12 mouse cellular contexts compared by ENCODE assay signal in genomic region chr19:29254671-29255070, GRCm38 (mm10). TPM values are rescaled to one million over a fixed set of nuclear protein-coding genes. Genes with fewer than 3 reads are reported as not detected.
DNase-seq lines count a peak whose midpoint lies in the region; ATAC-seq and TF ChIP-seq lines count a peak whose summit lies in the region.
"Had no signal": no experiment of that assay in that cellular context is flagged by ENCODE, and none has a peak within 500 bp of the region (broad histone marks: within the 10 kb centered on the region; RNA-seq: fewer than 3 reads in every experiment).

No protein-coding gene starts in this region.

- intact Hi-C loops in heart, postnatal 14 days (cut with DNase I), result loop anchor here (1.0 to 5.0 kb wide), 6 partner anchors 103 to 477 kb away; partner anchors contain the start of gene Cdc37l1

- H3K4me3 ChIP-seq in heart, postnatal 0 days (ENCODE audit: low read depth, low read length), result no peak overlapping the region
- 0 out of 2 replicates have a peak overlapping the region, but pooled peaks have one; percentile 3 for H3K4me3 ChIP-seq in embryonic facial prominence, embryonic 10.5 days
- peak overlapping the region; percentile 96 for H3K4me3 ChIP-seq in hindbrain, embryonic 13.5 days
- H3K4me3 ChIP-seq in midbrain, embryonic 14.5 days (replicated peaks; ENCODE audit: low read depth, low read length), result 0 out of 2 replicates have a peak overlapping the region, but pooled peaks have one; percentile 7
- H3K4me3 ChIP-seq: limb, embryonic 12.5 days had no signal

- H3K27me3 ChIP-seq in heart, postnatal 0 days (ENCODE audit: control insufficient read depth, insufficient read depth, low read length), result no peaks in the 10 kb centered on the region
- peaks cover 6% of the 10 kb centered on the region; the same call in 1 of the 2 replicates for H3K27me3 ChIP-seq in embryonic facial prominence, embryonic 10.5 days (replicated peaks; ENCODE audit: low read depth, poor library complexity, severe bottlenecking)
- no peaks in the 10 kb centered on the region for H3K27me3 ChIP-seq in hindbrain, embryonic 13.5 days
- H3K27me3 ChIP-seq in midbrain, embryonic 14.5 days (ENCODE audit: control insufficient read depth, insufficient read depth, low read length), result no peaks in the 10 kb centered on the region
- H3K27me3 ChIP-seq: kidney, embryonic 15.5 days; limb, embryonic 12.5 days had no signal

- H3K36me3 ChIP-seq in heart, postnatal 0 days (replicated peaks; ENCODE audit: control insufficient read depth, insufficient read depth, low read length), result no peaks in the 10 kb centered on the region
- no peaks in the 10 kb centered on the region for H3K36me3 ChIP-seq in embryonic facial prominence, embryonic 10.5 days (replicated peaks)
- no peaks in the 10 kb centered on the region for H3K36me3 ChIP-seq in hindbrain, embryonic 13.5 days
- no peaks in the 10 kb centered on the region for H3K36me3 ChIP-seq in midbrain, embryonic 14.5 days (ENCODE audit: control insufficient read depth, insufficient read depth, low read length)
- H3K36me3 ChIP-seq: kidney, embryonic 15.5 days had no signal

- peak overlapping the region; percentile 6; the same call in 1 of the 2 replicates for H3K27ac ChIP-seq in heart, postnatal 0 days (ENCODE audit: low read depth)
- no peak overlapping the region for H3K27ac ChIP-seq in embryonic facial prominence, embryonic 10.5 days (replicated peaks)
- peak overlapping the region; percentile 44; the same call in 1 of the 2 replicates for H3K27ac ChIP-seq in hindbrain, embryonic 13.5 days
- H3K27ac ChIP-seq in midbrain, embryonic 14.5 days (replicated peaks; ENCODE audit: low read depth, low read length), result no peak overlapping the region
- H3K27ac ChIP-seq: kidney, embryonic 15.5 days; limb, embryonic 12.5 days had no signal

- peaks cover 22% of the 10 kb centered on the region for H3K4me1 ChIP-seq in heart, postnatal 0 days (ENCODE audit: control insufficient read depth, insufficient read depth)
- H3K4me1 ChIP-seq in embryonic facial prominence, embryonic 10.5 days, result peaks cover 41% of the 10 kb centered on the region
- H3K4me1 ChIP-seq in hindbrain, embryonic 13.5 days (replicated peaks), result peaks cover 42% of the 10 kb centered on the region
- peaks cover 35% of the 10 kb centered on the region for H3K4me1 ChIP-seq in midbrain, embryonic 14.5 days (ENCODE audit: control insufficient read depth, insufficient read depth, low read length)

- no peak for TF ChIP-seq EP300 in heart, postnatal 0 days (IDR thresholded peaks at IDR 0.05; ENCODE audit: low read depth)

- no peak for TF ChIP-seq CTCF in heart, postnatal 0 days (IDR thresholded peaks at IDR 0.05; ENCODE audit: low read depth)

- WGBS in heart, postnatal 0 days, result 60% methylated on average over 4 of the region's 4 CpGs
- WGBS in embryonic facial prominence, embryonic 10.5 days, result 42% methylated on average over 4 of the region's 4 CpGs
- 14% methylated on average over 4 of the region's 4 CpGs for WGBS in hindbrain, embryonic 13.5 days
- 0% methylated on average over 4 of the region's 4 CpGs for WGBS in midbrain, embryonic 14.5 days

- ATAC-seq in heart, postnatal 0 days (ENCODE audit: insufficient read depth, low read depth), result no peak
- no peak for ATAC-seq in hindbrain, embryonic 13.5 days (ENCODE audit: low FRiP score)
- ATAC-seq in midbrain, embryonic 14.5 days (ENCODE audit: low FRiP score, low TSS enrichment), result no peak

- no peak overlapping the region for H3K9ac ChIP-seq in heart, postnatal 0 days (replicated peaks; ENCODE audit: low read depth, low read length)
- peak overlapping the region; percentile 53 for H3K9ac ChIP-seq in hindbrain, embryonic 13.5 days
- H3K9ac ChIP-seq in midbrain, embryonic 14.5 days (replicated peaks; ENCODE audit: low read length), result no peak overlapping the region
- H3K9ac ChIP-seq: kidney, embryonic 15.5 days; limb, embryonic 12.5 days had no signal

- DNase-seq in heart, postnatal 0 days (ENCODE audit: low spot score), result no peak
- DNase-seq in heart, postnatal 14 days, result no peak
- DNase-seq in embryonic facial prominence, embryonic 10.5 days (ENCODE audit: low spot score), result no peak
- peak; percentile 72 for DNase-seq in midbrain, embryonic 14.5 days
- DNase-seq in kidney, postnatal 25 days, result no peak
- DNase-seq in spleen, postnatal 14 days (ENCODE audit: low spot score in 2 of 2), result no peak
- DNase-seq in adrenal gland, adult 2 months, result no peak
- DNase-seq: cerebellum, postnatal 36 days; thymus, adult 18-20 months had no signal

- H3K9me3 ChIP-seq in heart, postnatal 0 days (replicated peaks; ENCODE audit: control insufficient read depth, low read length), result no peaks in the 10 kb centered on the region
- H3K9me3 ChIP-seq in embryonic facial prominence, embryonic 10.5 days, result no peaks in the 10 kb centered on the region
- H3K9me3 ChIP-seq in hindbrain, embryonic 13.5 days, result no peaks in the 10 kb centered on the region
- H3K9me3 ChIP-seq in midbrain, embryonic 14.5 days (ENCODE audit: control insufficient read depth, low read length), result no peaks in the 10 kb centered on the region
- H3K9me3 ChIP-seq: kidney, embryonic 15.5 days; limb, embryonic 12.5 days had no signal

- H3K4me2 ChIP-seq in heart, postnatal 0 days (ENCODE audit: low read depth, low read length), result no peak overlapping the region
- peak overlapping the region; percentile 84 for H3K4me2 ChIP-seq in hindbrain, embryonic 13.5 days
- H3K4me2 ChIP-seq in midbrain, embryonic 14.5 days (ENCODE audit: low read length), result peak overlapping the region; percentile 71

RNA-seq across cellular contexts. Expression of gene Jak2, which starts 3.0 kb away (rescaled TPM):
- 11.5 and 11.6 TPM in 2 replicates for total RNA-seq in heart, postnatal 0 days (2014; rRNA removed; ENCODE audit: low replicate concordance)
- polyA plus RNA-seq in heart, postnatal 0 days (2015; fragmentation: Nextera tagmentation; extraction: Ambion mirVana), result 4.4 and 5.2 TPM in 2 replicates
- 10 to 100 TPM; 14.5 to 15.2 TPM for total RNA-seq in heart, postnatal 14 days (2021)
- polyA plus RNA-seq in embryonic facial prominence, embryonic 10.5 days (2016; fragmentation: Nextera tagmentation; extraction: Ambion mirVana), result 6.7 and 6.9 TPM in 2 replicates
- 12.1 and 12.3 TPM in 2 replicates for polyA plus RNA-seq in hindbrain, embryonic 13.5 days (2015; fragmentation: Nextera tagmentation; extraction: Ambion mirVana)
- 22.5 and 28.3 TPM in 2 replicates for polyA plus RNA-seq in midbrain, embryonic 14.5 days (2014; fragmentation: Nextera tagmentation; extraction: Ambion mirVana)
- 10 to 100 TPM; 18.2 to 19.2 TPM for total RNA-seq in adrenal gland, adult 2 months (2021)
- 3.1 and 3.2 TPM in 2 replicates for polyA plus RNA-seq in adrenal gland, adult 2 months (2012; rRNA removed)

Comparison
In these comparisons a context has a peak if more than half of its experiments do, and no peak if none do; other contexts are left out.
1. H3K27ac ChIP-seq: peak in heart, postnatal 0 days (single experiment) and hindbrain, embryonic 13.5 days (single experiment); none in embryonic facial prominence, embryonic 10.5 days (single experiment) and midbrain, embryonic 14.5 days (single experiment).